Mouse (Mus musculus) midbrain, embryonic 16.5 days (tissue): ENCODE data around the gene Emilin3. TPM values are rescaled to one million over a fixed set of nuclear protein-coding genes. Genes with fewer than 3 reads are reported as not detected.

Source experiments
- ATAC-seq: fragments of 200-750 bp; cut with Nextera tagmentation; 2 replicates; pipeline ENCODE4 v1.8.0; 2017; ENCODE audit warnings: moderate TSS enrichment
- H3K27ac ChIP-seq: fragments of 300-500 bp; sonication (generic); 2 replicates; pipeline ENCODE4 v1.5.1; 2014; ENCODE audit warnings: mild to moderate bottlenecking, low read length, mixed read lengths
- H3K27me3 ChIP-seq: fragments of 300-500 bp; sonication (generic); 2 replicates; pipeline ENCODE4 v1.6.1; 2014; ENCODE audit warnings: low read depth, low read length, mixed read lengths; ENCODE audit not compliant: control insufficient read depth, insufficient read depth
- H3K36me3 ChIP-seq: fragments of 300-500 bp; sonication (generic); 2 replicates; pipeline ENCODE4 v1.6.1; 2014; ENCODE audit warnings: mild to moderate bottlenecking, low read length, moderate library complexity, mixed read lengths; ENCODE audit not compliant: control insufficient read depth, insufficient read depth
- H3K4me1 ChIP-seq: fragments of 300-500 bp; sonication (generic); 2 replicates; pipeline ENCODE4 v1.6.1; 2014; ENCODE audit warnings: mild to moderate bottlenecking, low read length, mixed read lengths; ENCODE audit not compliant: control insufficient read depth, insufficient read depth
- H3K4me2 ChIP-seq: fragments of 300-500 bp; sonication (generic); 2 replicates; pipeline ENCODE4 v1.6.1; 2014; ENCODE audit warnings: mild to moderate bottlenecking, low read length, mixed read lengths
- H3K4me3 ChIP-seq: fragments of 300-500 bp; sonication (generic); 2 replicates; pipeline ENCODE4 v1.5.1; 2014; ENCODE audit warnings: low read depth, mild to moderate bottlenecking, low read length, moderate library complexity, mixed read lengths
- H3K9ac ChIP-seq: fragments of 300-500 bp; sonication (generic); 2 replicates; pipeline ENCODE4 v1.6.1; 2014; ENCODE audit warnings: low read depth, low read length, mixed read lengths
- H3K9me3 ChIP-seq: fragments of 300-500 bp; sonication (generic); replicated peaks from 2 replicates; pipeline ENCODE4 v1.6.1; 2014; ENCODE audit warnings: mild to moderate bottlenecking, low read length, mixed read lengths; ENCODE audit not compliant: control insufficient read depth, poor library complexity, severe bottlenecking
- WGBS: fragments of 180-500 bp; shearing (Covaris S2); extraction: QIAGEN DNeasy Blood & Tissue Kit; methylation state at CpG from one replicate; pipeline ENCODE4 v1.1.7; 2014; 5-methylcytosine and 5-hydroxymethylcytosine counted together
- polyA plus RNA-seq: library from polyadenylated mRNA; unstranded; fragments of >200 nt; fragmentation: Nextera tagmentation; extraction: Ambion mirVana; gene quantifications from 2 replicates; pipeline ENCODE4 v1.2.1, GENCODE M21; 2015

The Emilin3 gene
- polyA plus RNA-seq, 1 experiment from 2014 or later = 0.65 TPM

GRCm38 (mm10) chr2:160872395-160872794, 39.7 kb downstream of the Emilin3 start:
- ATAC-seq = peak; percentile 92
- WGBS = 0% methylated on average over 34 of the region's 47 CpGs
- Histone ChIP-seq H3K27ac (peak overlapping the region; percentile 98), H3K4me3 (peak overlapping the region; percentile 92), H3K9ac (peak overlapping the region; percentile 98), H3K27me3 (no peaks in the 10 kb centered on the region), H3K9me3 (no peaks in the 10 kb centered on the region), H3K36me3 (no peaks in the 10 kb centered on the region), H3K4me1 (peaks cover 21% of the 10 kb centered on the region), H3K4me2 (peak overlapping the region; percentile 77)

- Histone ChIP-seq H3K27me3 (no peaks in the 10 kb centered on the region), H3K27ac (no peak overlapping the region), H3K4me3 (peak overlapping the region; percentile 12; the same call in 1 of the 2 replicates), H3K9me3 (no peaks in the 10 kb centered on the region), H3K4me2 (peak overlapping the region; percentile 47), H3K9ac (no peak overlapping the region), H3K4me1 (peaks cover 21% of the 10 kb centered on the region), H3K36me3 (no peaks in the 10 kb centered on the region)
- no peak for ATAC-seq
- 79% methylated on average over 3 of the region's 3 CpGs for WGBS
These were observed 40.8 kb downstream of the Emilin3 start for GRCm38 (mm10) chr2:160871310-160871709.

GRCm38 (mm10) chr2:160869446-160869845, 42.7 kb downstream of the Emilin3 start:
- H3K27ac ChIP-seq = no peak overlapping the region
- H3K27me3 ChIP-seq = no peaks in the 10 kb centered on the region
- H3K4me3 ChIP-seq = no peak overlapping the region
- H3K36me3 ChIP-seq = no peaks in the 10 kb centered on the region
- WGBS = 81% methylated on average over 3 of the region's 3 CpGs
- no peak overlapping the region for H3K4me2 ChIP-seq
- H3K9ac ChIP-seq = no peak overlapping the region
- ATAC-seq = no peak
- no peaks in the 10 kb centered on the region for H3K9me3 ChIP-seq
- H3K4me1 ChIP-seq = peaks cover 21% of the 10 kb centered on the region

GRCm38 (mm10) chr2:160865266-160865665, 46.9 kb downstream of the Emilin3 start:
- ATAC-seq = no peak
- H3K4me2 ChIP-seq = no peak overlapping the region
- no peak overlapping the region for H3K4me3 ChIP-seq
- no peaks in the 10 kb centered on the region for H3K27me3 ChIP-seq
- H3K4me1 ChIP-seq = peaks cover 2% of the 10 kb centered on the region; the same call in 1 of the 2 replicates
- H3K36me3 ChIP-seq = no peaks in the 10 kb centered on the region
- H3K27ac ChIP-seq = no peak overlapping the region
- H3K9ac ChIP-seq = no peak overlapping the region
- H3K9me3 ChIP-seq = no peaks in the 10 kb centered on the region
- 81% methylated on average over 2 of the region's 2 CpGs for WGBS

- Histone ChIP-seq H3K27me3 (no peaks in the 10 kb centered on the region), H3K4me2 (no peak overlapping the region), H3K27ac (no peak overlapping the region), H3K9me3 (no peaks in the 10 kb centered on the region), H3K36me3 (no peaks in the 10 kb centered on the region), H3K4me1 (no peaks in the 10 kb centered on the region), H3K4me3 (no peak overlapping the region), H3K9ac (no peak overlapping the region)
- ATAC-seq = no peak
- 92% methylated on average over 1 of the region's 1 CpGs for WGBS
These were observed 48.0 kb downstream of the Emilin3 start for GRCm38 (mm10) chr2:160864112-160864511.

GRCm38 (mm10) chr2:160860363-160860762, 51.8 kb downstream of the Emilin3 start:
- no peaks in the 10 kb centered on the region for H3K9me3 ChIP-seq
- no peak for ATAC-seq
- H3K4me3 ChIP-seq = no peak overlapping the region
- no peak overlapping the region for H3K27ac ChIP-seq
- 92% methylated on average over 1 of the region's 1 CpGs for WGBS
- H3K27me3 ChIP-seq = no peaks in the 10 kb centered on the region
- H3K36me3 ChIP-seq = no peaks in the 10 kb centered on the region
- no peak overlapping the region for H3K4me2 ChIP-seq
- H3K9ac ChIP-seq = no peak overlapping the region
- no peaks in the 10 kb centered on the region for H3K4me1 ChIP-seq

Other genes with a start within 250 kb of the Emilin3 start
- 52.1 and 57.3 TPM in 2 replicates for gene Plcg1, start 181.0 kb downstream of the Emilin3 start, polyA plus RNA-seq
- gene Zhx3, start 39.3 kb downstream of the Emilin3 start, polyA plus RNA-seq = 21.1 and 22.6 TPM in 2 replicates
- gene Lpin3, start 31.7 kb downstream of the Emilin3 start, polyA plus RNA-seq = 0.33 and 0.45 TPM in 2 replicates
- 30.8 and 36.9 TPM in 2 replicates for gene Chd6, start 196.7 kb upstream of the Emilin3 start, polyA plus RNA-seq